Mouse (Mus musculus) midbrain, embryonic 10.5 days (tissue): ENCODE results near the gene Nme3. TPM values are rescaled to one million over a fixed set of nuclear protein-coding genes. Genes with fewer than 3 reads are reported as not detected.

Source experiments
- DNase-seq: peaks from one replicate; pipeline ENCODE4 v3.0.0-alpha.2; 2017; ENCODE audit warnings: low spot score
- H3K27ac ChIP-seq: fragments of 300-500 bp; sonication (generic); replicated peaks from 2 replicates; pipeline ENCODE4 v1.5.1; 2016; ENCODE audit warnings: mild to moderate bottlenecking
- H3K27me3 ChIP-seq: fragments of 300-500 bp; sonication (generic); 2 replicates; pipeline ENCODE4 v1.6.1; 2016; ENCODE audit warnings: low read depth, mild to moderate bottlenecking; ENCODE audit not compliant: poor library complexity, severe bottlenecking
- H3K36me3 ChIP-seq: fragments of 300-500 bp; sonication (generic); 2 replicates; pipeline ENCODE4 v1.6.1; 2016; ENCODE audit warnings: mild to moderate bottlenecking, moderate library complexity
- H3K4me1 ChIP-seq: fragments of 300-500 bp; sonication (generic); 2 replicates; pipeline ENCODE4 v1.6.1; 2016
- H3K4me3 ChIP-seq: fragments of 300-500 bp; sonication (generic); 2 replicates; pipeline ENCODE4 v1.5.1; 2016; ENCODE audit warnings: mild to moderate bottlenecking, moderate library complexity
- H3K9me3 ChIP-seq: fragments of 300-500 bp; sonication (generic); replicated peaks from 2 replicates; pipeline ENCODE4 v1.6.1; 2016; ENCODE audit warnings: mild to moderate bottlenecking
- WGBS: fragments of 180-500 bp; shearing (Covaris S2); methylation state at CpG from one replicate; pipeline ENCODE4 v1.1.7; 2016; 5-methylcytosine and 5-hydroxymethylcytosine counted together
- polyA plus RNA-seq: library from polyadenylated mRNA; unstranded; fragments of >200 nt; fragmentation: Nextera tagmentation; extraction: Ambion mirVana; gene quantifications from 2 replicates; pipeline ENCODE4 v1.2.1, GENCODE M21; 2016

Nme3 gene
- polyA plus RNA-seq, 1 experiment from 2014 or later: 47.0 TPM

GRCm38 (mm10) chr17:24886134-24886931, 10.0 kb upstream of the Nme3 start, which contains the start of the genes Nubp2 and Spsb3:
TSS of gene Nubp2 (minus strand) at chr17:24886349.
TSS of gene Spsb3 (plus strand) at chr17:24886643.
- Histone ChIP-seq H3K27me3 (no peaks in the 10 kb centered on the region), H3K9me3 (no peaks in the 10 kb centered on the region), H3K27ac (peak within 1 kb of the TSS; percentile 81), H3K4me1 (peaks cover 32% of the 10 kb centered on the region), H3K36me3 (peaks cover 56% of the 10 kb centered on the region), H3K4me3 (peak within 1 kb of the TSS; percentile 72)
- DNase-seq: peak; percentile 96
- under 1% methylated on average over 69 of the region's 69 CpGs for WGBS

- no peak for DNase-seq
- Histone ChIP-seq H3K36me3 (peaks cover 62% of the 10 kb centered on the region), H3K4me3 (peak overlapping the region; percentile 72), H3K9me3 (no peaks in the 10 kb centered on the region), H3K27ac (peak overlapping the region; percentile 81), H3K27me3 (no peaks in the 10 kb centered on the region), H3K4me1 (peaks cover 32% of the 10 kb centered on the region)
- WGBS: 2% methylated on average over 18 of the region's 18 CpGs
These were observed 9.4 kb upstream of the Nme3 start for GRCm38 (mm10) chr17:24886932-24887271.

GRCm38 (mm10) chr17:24887291-24888080, 8.8 kb upstream of the Nme3 start:
- H3K4me3 ChIP-seq: peak overlapping the region; percentile 72
- peaks cover 62% of the 10 kb centered on the region for H3K36me3 ChIP-seq
- 69% methylated on average over 18 of the region's 18 CpGs for WGBS
- no peaks in the 10 kb centered on the region for H3K27me3 ChIP-seq
- peaks cover 32% of the 10 kb centered on the region for H3K4me1 ChIP-seq
- DNase-seq: no peak
- H3K27ac ChIP-seq: peak overlapping the region; percentile 81
- H3K9me3 ChIP-seq: no peaks in the 10 kb centered on the region

GRCm38 (mm10) chr17:24888862-24889261, 7.4 kb upstream of the Nme3 start:
- 95% methylated on average over 3 of the region's 3 CpGs for WGBS
- H3K27ac ChIP-seq: no peak overlapping the region
- no peak for DNase-seq
- peaks cover 37% of the 10 kb centered on the region for H3K4me1 ChIP-seq
- no peak overlapping the region for H3K4me3 ChIP-seq
- H3K27me3 ChIP-seq: no peaks in the 10 kb centered on the region
- H3K36me3 ChIP-seq: peaks cover 62% of the 10 kb centered on the region
- H3K9me3 ChIP-seq: no peaks in the 10 kb centered on the region

- no peak overlapping the region for H3K27ac ChIP-seq
- H3K36me3 ChIP-seq: peaks cover 53% of the 10 kb centered on the region
- no peak for DNase-seq
- H3K4me1 ChIP-seq: peaks cover 40% of the 10 kb centered on the region
- H3K4me3 ChIP-seq: 0 out of 2 replicates have a peak overlapping the region, but pooled peaks have one; percentile 11
- no peaks in the 10 kb centered on the region for H3K9me3 ChIP-seq
- H3K27me3 ChIP-seq: no peaks in the 10 kb centered on the region
- 90% methylated on average over 19 of the region's 19 CpGs for WGBS
These were observed 5.9 kb upstream of the Nme3 start for GRCm38 (mm10) chr17:24890151-24891092.

- Histone ChIP-seq H3K36me3 (peaks cover 53% of the 10 kb centered on the region), H3K9me3 (no peaks in the 10 kb centered on the region), H3K4me1 (peaks cover 44% of the 10 kb centered on the region), H3K27me3 (no peaks in the 10 kb centered on the region), H3K27ac (no peak overlapping the region), H3K4me3 (no peak overlapping the region)
- no peak for DNase-seq
- WGBS: 89% methylated on average over 13 of the region's 13 CpGs
These were observed 5.0 kb upstream of the Nme3 start for GRCm38 (mm10) chr17:24891321-24891720.

GRCm38 (mm10) chr17:24892785-24893184, 3.5 kb upstream of the Nme3 start:
- Histone ChIP-seq H3K36me3 (peaks cover 65% of the 10 kb centered on the region), H3K9me3 (no peaks in the 10 kb centered on the region), H3K27me3 (no peaks in the 10 kb centered on the region), H3K4me3 (peak overlapping the region; percentile 91; the same call in 1 of the 2 replicates), H3K4me1 (peaks cover 49% of the 10 kb centered on the region), H3K27ac (no peak overlapping the region)
- WGBS: 92% methylated on average over 12 of the region's 12 CpGs
- DNase-seq: no peak

- H3K9me3 ChIP-seq: no peaks in the 10 kb centered on the region
- no peak for DNase-seq
- H3K4me3 ChIP-seq: peak overlapping the region; percentile 91; the same call in 1 of the 2 replicates
- H3K27ac ChIP-seq: no peak overlapping the region
- H3K27me3 ChIP-seq: no peaks in the 10 kb centered on the region
- H3K4me1 ChIP-seq: peaks cover 49% of the 10 kb centered on the region
- H3K36me3 ChIP-seq: peaks cover 70% of the 10 kb centered on the region
- WGBS: 81% methylated on average over 2 of the region's 2 CpGs
These were observed 3.0 kb upstream of the Nme3 start for GRCm38 (mm10) chr17:24893276-24893675.

GRCm38 (mm10) chr17:24894061-24894994, 2.0 kb upstream of the Nme3 start:
- Histone ChIP-seq H3K4me1 (peaks cover 48% of the 10 kb centered on the region), H3K4me3 (peak overlapping the region; percentile 91), H3K9me3 (no peaks in the 10 kb centered on the region), H3K36me3 (peaks cover 72% of the 10 kb centered on the region), H3K27ac (peak overlapping the region; percentile 91), H3K27me3 (no peaks in the 10 kb centered on the region)
- no peak for DNase-seq
- 11% methylated on average over 31 of the region's 31 CpGs for WGBS

- peak within 1 kb of the TSS; percentile 91 for H3K27ac ChIP-seq
- H3K27me3 ChIP-seq: no peaks in the 10 kb centered on the region
- WGBS: under 1% methylated on average over 62 of the region's 62 CpGs
- H3K4me3 ChIP-seq: peak within 1 kb of the TSS; percentile 91
- H3K9me3 ChIP-seq: no peaks in the 10 kb centered on the region
- peaks cover 45% of the 10 kb centered on the region for H3K4me1 ChIP-seq
- DNase-seq: peak; percentile 91
- H3K36me3 ChIP-seq: peaks cover 72% of the 10 kb centered on the region
These were observed 1.2 kb upstream of the Nme3 start, which contains the start of the genes Eme2 and Mrps34 for GRCm38 (mm10) chr17:24894995-24895547. TSS of gene Eme2 (minus strand) at chr17:24895087. TSS of gene Mrps34 (plus strand) at chr17:24895116.
